Mouse (Mus musculus) forebrain, embryonic 11.5 days (tissue): ENCODE data around the gene Adck2. TPM values are rescaled to one million over a fixed set of nuclear protein-coding genes. Genes with fewer than 3 reads are reported as not detected.

ENCODE experiments used
- ATAC-seq: fragments of 200-750 bp; cut with Nextera tagmentation; replicated peaks from 2 replicates; pipeline ENCODE4 v1.8.0; 2017; ENCODE audit warnings: moderate TSS enrichment; ENCODE audit not compliant: low FRiP score
- DNase-seq: peaks from one replicate; pipeline ENCODE4 v3.0.0-alpha.2; 2017; ENCODE audit warnings: low spot score
- H3K27ac ChIP-seq: fragments of 300-500 bp; sonication (generic); 2 replicates; pipeline ENCODE4 v1.5.1; 2014; ENCODE audit warnings: low read depth, low read length
- H3K27me3 ChIP-seq: fragments of 300-500 bp; sonication (generic); 2 replicates; pipeline ENCODE4 v1.6.1; 2014; ENCODE audit warnings: mild to moderate bottlenecking, low read length, mixed read lengths; ENCODE audit not compliant: control insufficient read depth, insufficient read depth
- H3K36me3 ChIP-seq: fragments of 300-500 bp; sonication (generic); 2 replicates; pipeline ENCODE4 v1.6.1; 2014; ENCODE audit warnings: mild to moderate bottlenecking, low read length, moderate library complexity, mixed read lengths; ENCODE audit not compliant: control insufficient read depth, insufficient read depth
- H3K4me1 ChIP-seq: fragments of 300-500 bp; sonication (generic); replicated peaks from 2 replicates; pipeline ENCODE4 v1.6.1; 2014; ENCODE audit warnings: low read length, mixed read lengths; ENCODE audit not compliant: control insufficient read depth, insufficient read depth
- H3K4me2 ChIP-seq: fragments of 300-500 bp; sonication (generic); 2 replicates; pipeline ENCODE4 v1.6.1; 2014; ENCODE audit warnings: low read depth, mild to moderate bottlenecking, low read length, moderate library complexity, mixed read lengths; ENCODE audit not compliant: severe bottlenecking
- H3K4me3 ChIP-seq: fragments of 300-500 bp; sonication (generic); 2 replicates; pipeline ENCODE4 v1.5.1; 2014; ENCODE audit warnings: low read depth, low read length
- H3K9ac ChIP-seq: fragments of 300-500 bp; sonication (generic); 2 replicates; pipeline ENCODE4 v1.6.1; 2014; ENCODE audit warnings: low read length
- H3K9me3 ChIP-seq: fragments of 300-500 bp; sonication (generic); 2 replicates; pipeline ENCODE4 v1.6.1; 2016; ENCODE audit warnings: low read length, mixed read lengths; ENCODE audit not compliant: control insufficient read depth
- WGBS: fragments of 180-500 bp; shearing (Covaris S2); extraction: QIAGEN DNeasy Blood & Tissue Kit; methylation state at CpG from one replicate; pipeline ENCODE4 v1.1.7; 2014; 5-methylcytosine and 5-hydroxymethylcytosine counted together
- polyA plus RNA-seq: library from polyadenylated mRNA; unstranded; fragments of >200 nt; fragmentation: Nextera tagmentation; extraction: Ambion mirVana; gene quantifications from 2 replicates; pipeline ENCODE4 v1.2.1, GENCODE M21; 2014

Gene Adck2
- polyA plus RNA-seq, 1 experiment from 2014 or later = 26.6 TPM

- H3K36me3 ChIP-seq = peaks cover 2% of the 10 kb centered on the region; the same call in 1 of the 2 replicates
Observed at GRCm38 (mm10) chr6:39592401-39593214, 18.9 kb downstream of the Adck2 start, which contains the start of gene Ndufb2. Gene Ndufb2 (plus strand): TSS chr6:39592574.

GRCm38 (mm10) chr6:39600851-39601250, 27.2 kb downstream of the Adck2 start:
- peaks cover 2% of the 10 kb centered on the region; the same call in 1 of the 2 replicates for H3K36me3 ChIP-seq
- no peaks in the 10 kb centered on the region for H3K4me1 ChIP-seq
- H3K9ac ChIP-seq = no peak overlapping the region
- H3K4me3 ChIP-seq = no peak overlapping the region
- no peak for DNase-seq
- no peak overlapping the region for H3K27ac ChIP-seq
- no peak for ATAC-seq
- WGBS = 96% methylated on average over 3 of the region's 3 CpGs
- H3K4me2 ChIP-seq = no peak overlapping the region
- H3K27me3 ChIP-seq = no peaks in the 10 kb centered on the region
- no peaks in the 10 kb centered on the region for H3K9me3 ChIP-seq

More at GRCm38 (mm10) chr6:39592401-39593214, 18.9 kb downstream of the Adck2 start, which contains the start of gene Ndufb2:
- DNase-seq (peak; percentile 96), ATAC-seq (peak; percentile 98)
- Histone ChIP-seq H3K27me3 (no peaks in the 10 kb centered on the region), H3K4me3 (peak within 1 kb of the TSS; percentile 81), H3K4me1 (peaks cover 6% of the 10 kb centered on the region; the same call in 1 of the 2 replicates), H3K9me3 (no peaks in the 10 kb centered on the region), H3K4me2 (peak within 1 kb of the TSS; percentile 87), H3K9ac (peak within 1 kb of the TSS; percentile 77), H3K27ac (peak within 1 kb of the TSS; percentile 66)
- under 1% methylated on average over 56 of the region's 56 CpGs for WGBS

GRCm38 (mm10) chr6:39601828-39602227, 28.2 kb downstream of the Adck2 start:
- Histone ChIP-seq H3K4me3 (no peak overlapping the region), H3K27me3 (no peaks in the 10 kb centered on the region), H3K27ac (no peak overlapping the region), H3K4me1 (no peaks in the 10 kb centered on the region), H3K4me2 (no peak overlapping the region), H3K9me3 (no peaks in the 10 kb centered on the region), H3K9ac (no peak overlapping the region), H3K36me3 (peaks cover 2% of the 10 kb centered on the region; the same call in 1 of the 2 replicates)
- WGBS = 87% methylated on average over 3 of the region's 3 CpGs
- no peak for DNase-seq
- no peak for ATAC-seq

GRCm38 (mm10) chr6:39604565-39604964, 30.9 kb downstream of the Adck2 start:
- WGBS = 89% methylated on average over 5 of the region's 5 CpGs

GRCm38 (mm10) chr6:39606056-39606455, 32.4 kb downstream of the Adck2 start:
- H3K27me3 ChIP-seq = no peaks in the 10 kb centered on the region
- H3K9me3 ChIP-seq = no peaks in the 10 kb centered on the region
- no peak overlapping the region for H3K4me3 ChIP-seq
- no peak overlapping the region for H3K9ac ChIP-seq
- no peak for DNase-seq
- H3K4me2 ChIP-seq = no peak overlapping the region
- no peaks in the 10 kb centered on the region; the same call in 1 of the 2 replicates for H3K36me3 ChIP-seq
- no peak for ATAC-seq
- H3K4me1 ChIP-seq = no peaks in the 10 kb centered on the region
- no peak overlapping the region for H3K27ac ChIP-seq
- WGBS = 94% methylated on average over 6 of the region's 6 CpGs

More at GRCm38 (mm10) chr6:39604565-39604964, 30.9 kb downstream of the Adck2 start:
- no peaks in the 10 kb centered on the region for H3K27me3 ChIP-seq
- no peaks in the 10 kb centered on the region for H3K9me3 ChIP-seq
- no peak overlapping the region for H3K4me2 ChIP-seq
- no peaks in the 10 kb centered on the region; the same call in 1 of the 2 replicates for H3K36me3 ChIP-seq
- H3K4me3 ChIP-seq = no peak overlapping the region
- DNase-seq (no peak), ATAC-seq (no peak)
- no peaks in the 10 kb centered on the region for H3K4me1 ChIP-seq
- H3K9ac ChIP-seq = no peak overlapping the region
- no peak overlapping the region for H3K27ac ChIP-seq

GRCm38 (mm10) chr6:39606862-39607261, 33.2 kb downstream of the Adck2 start:
- Histone ChIP-seq H3K27ac (no peak overlapping the region), H3K4me2 (no peak overlapping the region)
- 80% methylated on average over 3 of the region's 3 CpGs for WGBS

GRCm38 (mm10) chr6:39607365-39607764, 33.7 kb downstream of the Adck2 start:
- DNase-seq (no peak), ATAC-seq (no peak)
- Histone ChIP-seq H3K4me3 (no peak overlapping the region), H3K36me3 (no peaks in the 10 kb centered on the region; the same call in 1 of the 2 replicates), H3K27ac (no peak overlapping the region), H3K4me2 (no peak overlapping the region), H3K27me3 (no peaks in the 10 kb centered on the region), H3K9me3 (no peaks in the 10 kb centered on the region), H3K4me1 (no peaks in the 10 kb centered on the region), H3K9ac (no peak overlapping the region)
- 80% methylated on average over 5 of the region's 5 CpGs for WGBS

More at GRCm38 (mm10) chr6:39606862-39607261, 33.2 kb downstream of the Adck2 start:
- H3K4me1 ChIP-seq = no peaks in the 10 kb centered on the region
- ATAC-seq (no peak), DNase-seq (no peak)
- no peaks in the 10 kb centered on the region for H3K27me3 ChIP-seq
- no peak overlapping the region for H3K9ac ChIP-seq
- no peaks in the 10 kb centered on the region for H3K9me3 ChIP-seq
- H3K4me3 ChIP-seq = no peak overlapping the region
- H3K36me3 ChIP-seq = no peaks in the 10 kb centered on the region; the same call in 1 of the 2 replicates

- DNase-seq (no peak), ATAC-seq (no peak)
- H3K9ac ChIP-seq = no peak overlapping the region
- H3K27ac ChIP-seq = no peak overlapping the region
- H3K36me3 ChIP-seq = no peaks in the 10 kb centered on the region; the same call in 1 of the 2 replicates
- no peaks in the 10 kb centered on the region for H3K9me3 ChIP-seq
- no peak overlapping the region for H3K4me3 ChIP-seq
- no peaks in the 10 kb centered on the region for H3K4me1 ChIP-seq
- H3K27me3 ChIP-seq = no peaks in the 10 kb centered on the region
- WGBS = 72% methylated on average over 2 of the region's 2 CpGs
- H3K4me2 ChIP-seq = no peak overlapping the region
Observed at GRCm38 (mm10) chr6:39610207-39610606, 36.5 kb downstream of the Adck2 start.
